Mouse (Mus musculus) hematopoietic stem cell, adult 5-6 weeks (primary cell): Measurements from ENCODE around the gene Tns1. TPM values are rescaled to one million over a fixed set of nuclear protein-coding genes. Genes with fewer than 3 reads are reported as not detected.
A peak's percentile ranks its signal among the peaks of the same experiment; 100 is the strongest.

Source experiments
- ATAC-seq, 2 experiments: fragments of 125-278 bp in 1 of 2; replicated peaks in 1 of 2; 2 replicates each; pipeline ENCODE4 v1.8.0; 2016 to 2017; ENCODE audit warnings: inconsistent platforms in 2 of 2, mild to moderate bottlenecking in 2 of 2, moderate number of reproducible peaks in 2 of 2, low read depth in 1 of 2, moderate TSS enrichment in 1 of 2; ENCODE audit not compliant: low FRiP score in 2 of 2, poor library complexity in 2 of 2, severe bottlenecking in 2 of 2, insufficient read depth in 1 of 2, low TSS enrichment in 1 of 2
- total RNA-seq: library from RNA; stranded (forward); fragments of 172-1452, 232-1000 nt; gene quantifications from 2 replicates; pipeline ENCODE4 v1.2.3, GENCODE M21; 2017

Tns1 gene
- total RNA-seq, 1 experiment from 2014 or later: 16.1 TPM

DNA sequence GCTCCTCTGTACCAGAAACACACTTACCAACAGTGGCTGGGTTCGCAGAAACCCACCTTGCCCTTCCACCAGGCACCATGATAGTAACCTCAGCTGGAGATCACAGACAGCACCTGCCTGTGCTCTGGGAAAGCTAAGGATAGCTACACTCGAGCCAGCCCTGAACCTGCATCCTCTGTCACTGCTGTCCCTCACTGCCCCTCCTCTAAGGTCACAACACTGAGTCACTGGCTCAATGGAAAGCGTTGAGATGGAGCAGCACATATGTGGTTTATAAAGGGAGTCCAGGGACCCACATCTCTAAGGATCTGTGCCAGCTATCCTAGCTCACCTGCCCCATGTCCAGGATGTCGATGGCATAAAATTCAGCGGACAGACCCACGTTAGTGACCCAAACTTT lies 126.9 kb downstream of the Tns1 start:
- no peak for ATAC-seq

DNA sequence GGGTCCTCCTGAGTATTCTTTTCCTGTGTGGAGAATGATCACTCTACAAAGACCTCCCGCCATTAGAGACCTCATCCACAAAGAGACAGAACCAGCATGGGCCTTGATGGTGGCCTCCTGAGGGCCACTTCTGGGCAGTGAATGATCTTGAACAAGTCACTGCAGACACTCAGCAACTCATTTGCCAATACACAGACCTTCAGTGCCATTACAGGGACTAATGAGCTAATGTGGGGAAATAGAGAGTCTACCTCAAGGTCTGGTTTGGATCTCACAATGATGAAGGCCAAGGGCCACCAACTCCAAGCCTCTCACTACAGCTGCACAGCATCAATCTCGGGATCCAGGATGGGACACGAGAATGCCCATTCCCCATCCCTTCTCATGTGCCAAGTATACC lies 127.6 kb downstream of the Tns1 start:
- ATAC-seq: no peak

- peak; percentile 19 to 49; a peak in 3 of 4 replicates for ATAC-seq
These were observed 128.0 kb downstream of the Tns1 start for GRCm38 (mm10) chr1:73996209-73996608.

DNA sequence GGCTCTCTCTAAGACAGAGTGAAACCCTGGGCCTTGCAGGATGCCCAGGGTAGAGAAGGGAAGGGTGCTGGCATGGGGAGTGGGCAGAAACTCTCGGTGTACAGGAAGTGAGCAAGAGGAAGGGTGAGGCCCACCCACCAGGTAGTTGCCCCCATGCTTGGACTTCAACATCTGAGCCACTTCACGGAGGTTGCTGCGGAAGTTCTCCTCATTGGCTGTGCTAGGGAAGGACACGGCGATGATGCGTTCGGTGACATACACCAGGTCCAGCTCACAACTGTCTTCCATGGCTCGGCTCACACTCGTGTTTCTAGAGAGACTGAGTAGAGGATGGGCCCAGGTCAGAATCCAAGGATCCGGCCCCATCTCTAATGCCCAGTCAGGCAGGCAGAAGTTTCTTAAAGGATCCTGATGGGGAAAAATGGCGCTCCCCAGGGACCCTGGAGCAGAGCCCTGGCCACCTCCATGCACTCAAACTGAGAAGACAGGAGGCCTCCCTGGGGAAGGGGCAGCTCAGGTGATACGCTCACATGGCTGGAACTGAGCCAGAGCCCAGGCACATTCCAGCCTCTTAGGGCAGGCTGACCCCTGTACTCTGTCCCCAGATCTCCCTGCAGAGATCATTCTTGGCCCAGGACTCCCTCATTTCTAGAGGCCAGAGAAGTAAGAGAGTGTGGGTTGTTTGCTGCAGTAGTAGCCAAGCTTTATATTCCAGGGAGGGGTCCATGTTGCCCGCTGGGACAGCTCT lies 129.0 kb downstream of the Tns1 start:
- ATAC-seq: no peak

DNA sequence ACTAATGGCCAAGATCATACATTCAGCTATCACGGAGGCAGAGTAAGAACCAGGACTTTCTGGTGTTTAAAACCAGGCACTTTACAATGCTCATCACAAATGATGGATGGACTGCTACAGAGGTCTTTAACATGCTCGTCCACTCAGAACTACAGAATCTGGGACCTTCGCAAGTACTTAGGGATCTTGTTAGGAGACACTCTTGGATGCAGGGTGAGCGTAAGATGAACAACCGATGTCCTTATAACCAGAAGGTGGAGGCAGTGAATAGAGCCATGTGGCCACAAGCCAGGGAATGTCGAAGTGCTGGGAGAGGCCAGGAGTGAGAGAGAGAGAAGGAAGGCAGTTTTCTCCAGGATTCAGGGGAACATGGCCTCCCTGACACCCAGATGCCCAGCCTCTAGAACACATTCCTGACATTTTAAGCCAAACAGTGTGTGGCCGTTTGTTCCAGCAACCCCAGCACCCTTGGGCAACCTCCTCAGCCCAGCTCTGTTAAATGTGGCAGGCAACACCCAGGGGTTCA lies 130.3 kb downstream of the Tns1 start:
- no peak for ATAC-seq

- ATAC-seq: no peak
These were observed 131.0 kb downstream of the Tns1 start for GRCm38 (mm10) chr1:73993279-73993678.

GRCm38 (mm10) chr1:73992201-73992938 lies 131.9 kb downstream of the Tns1 start:
- no peak for ATAC-seq

DNA sequence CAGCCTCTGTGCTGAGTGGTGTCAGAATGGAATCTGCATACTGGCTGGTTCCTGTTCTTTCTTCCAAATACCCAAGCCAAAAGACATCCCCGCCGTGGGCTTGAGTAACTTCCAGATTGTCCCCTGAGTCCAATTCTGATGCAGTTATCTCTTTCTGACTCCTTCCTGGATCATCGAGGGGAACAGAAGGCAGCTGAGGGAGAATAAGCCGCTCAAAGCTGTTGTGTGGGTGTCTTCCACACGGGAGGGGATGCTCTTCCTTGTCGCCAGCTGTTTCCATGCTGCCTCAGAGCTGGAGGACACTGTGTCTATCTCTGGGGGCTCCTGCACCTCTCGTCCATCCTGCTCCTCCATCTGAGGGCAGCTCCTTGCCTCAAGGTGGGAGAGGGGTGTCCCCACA lies 133.0 kb downstream of the Tns1 start:
- ATAC-seq: no peak

- ATAC-seq: no peak
These were observed 134.2 kb downstream of the Tns1 start for GRCm38 (mm10) chr1:73990024-73990423.

DNA sequence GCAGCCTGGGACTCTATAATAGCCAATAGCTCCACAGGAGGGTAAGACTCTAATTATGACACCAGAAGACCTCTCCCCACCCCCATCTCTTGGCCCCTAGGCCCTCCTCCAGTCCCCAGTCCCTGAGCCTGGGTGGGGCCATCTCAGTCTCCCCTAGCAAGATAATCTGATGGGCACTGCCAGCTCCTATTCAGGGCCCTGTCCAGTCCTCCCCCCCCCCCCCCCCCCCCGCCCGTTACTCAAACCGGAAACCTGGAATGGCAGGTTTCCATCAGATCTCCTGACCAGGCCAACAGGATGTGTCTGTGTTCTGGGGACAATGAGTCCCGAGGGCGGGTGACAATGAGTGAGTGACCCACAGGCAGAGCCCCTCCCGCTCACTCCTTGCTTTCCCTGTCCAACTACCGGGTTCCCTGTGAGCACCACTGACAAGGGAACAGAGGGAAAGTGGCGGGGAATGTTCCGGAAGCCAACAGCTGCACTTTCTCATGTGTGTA lies 136.5 kb downstream of the Tns1 start:
- ATAC-seq: no peak

- peak; percentile 37 to 62; a peak in 2 of 4 replicates for ATAC-seq
These were observed 137.8 kb downstream of the Tns1 start for GRCm38 (mm10) chr1:73986268-73987045.

- ATAC-seq: no peak
These were observed 138.6 kb downstream of the Tns1 start for GRCm38 (mm10) chr1:73985611-73986010.

- ATAC-seq: no peak
These were observed 145.0 kb downstream of the Tns1 start for GRCm38 (mm10) chr1:73979214-73979613.

DNA sequence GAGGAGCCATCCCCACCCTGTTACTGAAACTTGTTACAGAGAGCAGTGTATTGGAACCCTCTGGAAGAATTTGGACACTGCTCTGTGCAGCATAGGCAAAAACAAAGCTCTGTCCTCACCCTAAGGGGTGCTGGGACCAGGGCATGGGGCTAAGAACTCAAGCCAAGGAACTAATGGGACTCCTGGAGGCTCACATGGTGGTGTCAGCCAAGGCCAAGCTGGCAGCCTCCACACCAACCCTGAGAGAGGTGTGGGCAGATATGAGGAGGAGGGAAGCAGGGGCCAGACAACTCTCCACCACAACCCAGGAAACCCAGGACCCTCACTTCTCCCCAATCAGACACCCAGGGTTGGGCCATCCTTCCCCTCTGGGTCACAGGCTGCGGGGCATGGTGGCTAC lies 145.7 kb downstream of the Tns1 start:
- ATAC-seq: no peak

DNA sequence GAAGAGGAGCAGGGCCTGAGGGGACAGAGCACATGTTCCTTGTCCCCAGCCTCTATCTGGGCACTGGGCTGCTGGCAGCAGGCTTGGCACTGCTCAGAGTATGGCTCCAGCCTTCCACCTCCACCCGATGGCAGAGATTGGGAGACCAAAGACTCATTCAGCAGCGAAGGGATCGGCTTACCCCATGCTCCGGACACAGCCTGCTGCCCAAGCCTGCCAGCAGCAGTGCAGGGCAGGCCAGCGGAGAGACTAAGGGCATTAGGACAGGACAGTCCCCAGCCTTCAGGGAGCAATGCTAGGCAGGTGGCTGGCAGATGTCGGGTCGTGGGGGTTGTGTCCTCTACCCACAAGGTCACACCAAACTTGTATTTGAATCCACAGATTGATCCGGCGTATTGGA lies 150.3 kb downstream of the Tns1 start:
- no peak for ATAC-seq

DNA sequence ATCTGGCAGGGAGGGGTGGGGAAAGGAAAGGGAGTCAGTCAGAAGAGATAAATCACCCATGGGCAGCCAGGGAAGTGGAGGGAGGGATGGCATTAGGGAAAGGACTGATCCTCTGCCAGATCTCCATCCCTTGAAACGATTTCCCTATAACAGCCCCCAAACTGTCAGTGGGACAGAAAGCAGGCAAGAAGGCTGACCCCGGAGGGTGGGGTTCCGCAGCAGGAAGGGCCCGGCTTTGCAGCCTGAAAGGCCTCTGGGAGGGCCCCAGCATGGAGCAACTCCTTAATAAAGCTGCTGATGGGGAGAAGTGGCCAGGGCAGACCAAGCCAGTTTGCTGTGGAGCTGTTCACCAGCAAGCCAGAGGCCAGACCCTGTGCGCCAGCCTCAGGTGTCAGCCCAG lies 151.5 kb downstream of the Tns1 start:
- no peak for ATAC-seq

DNA sequence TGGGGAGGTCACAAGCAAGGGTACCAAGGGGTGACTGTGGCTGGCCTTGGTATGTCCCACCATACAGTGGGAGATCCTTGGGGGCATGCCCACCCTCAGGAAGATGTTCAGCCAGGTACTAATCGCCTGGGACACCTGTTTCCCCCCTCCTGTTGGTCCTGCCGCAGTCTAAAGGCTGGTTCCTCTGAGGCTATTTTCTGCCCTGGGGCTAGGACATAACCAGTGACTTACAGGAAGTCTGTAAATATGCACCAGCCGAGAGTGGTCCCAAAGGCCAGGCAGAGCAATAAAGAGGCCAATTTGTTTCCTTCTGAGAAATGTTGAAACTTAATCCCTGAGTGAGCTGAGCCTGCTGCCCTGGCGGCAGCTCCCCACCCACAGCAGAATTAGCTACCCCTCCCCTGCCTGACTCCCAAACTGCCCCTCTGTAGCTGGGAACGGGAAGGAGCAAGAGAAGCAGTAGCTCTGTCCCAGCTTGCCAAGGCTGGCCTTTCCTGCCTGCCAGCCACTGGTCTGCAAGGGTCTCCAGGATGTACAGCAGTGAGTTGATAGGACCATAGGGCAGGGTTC lies 154.0 kb downstream of the Tns1 start:
- ATAC-seq: peak; percentile 59 to 61
